25 mouse cellular contexts compared by ENCODE assay signal in genomic region chr16:23290171-23290570, GRCm38 (mm10).
DNase-seq lines count a peak whose midpoint lies in the region; ATAC-seq and TF ChIP-seq lines count a peak whose summit lies in the region.
"Had no signal": no experiment of that assay in that cellular context is flagged by ENCODE, and none has a peak within 500 bp of the region (broad histone marks: within the 10 kb centered on the region; RNA-seq: fewer than 3 reads in every experiment).

No protein-coding gene starts in this region.

- H3K79me2 ChIP-seq in liver, adult 2 months (ENCODE audit: control insufficient read depth, insufficient read depth, low read length): no peaks in the 10 kb centered on the region

- WGBS in liver, adult 2 months: 34% methylated on average over 9 of the region's 9 CpGs
- WGBS in liver, postnatal 0 days (ENCODE audit: insufficient replicate concordance): 55% methylated on average over 9 of the region's 9 CpGs

- peak overlapping the region; percentile 59 for H3K27ac ChIP-seq in liver, adult 2 months (replicated peaks; ENCODE audit: insufficient read depth, low read depth, low read length)
- H3K27ac ChIP-seq in liver, postnatal 0 days (ENCODE audit: low read depth): peak overlapping the region; percentile 78
- H3K27ac ChIP-seq: embryonic facial prominence, embryonic 15.5 days; forebrain, embryonic 12.5 days; heart, adult 2 months; heart, embryonic 15.5 days; neural tube, embryonic 15.5 days had no signal

- no peak for TF ChIP-seq CTCF in liver, adult 2 months (IDR thresholded peaks at IDR 0.05; ENCODE audit: low read depth, low read length)
- TF ChIP-seq CTCF in liver, postnatal 0 days (IDR thresholded peaks at IDR 0.05; ENCODE audit: low read depth): no peak

- H3K27me3 ChIP-seq in liver, adult 2 months (ENCODE audit: control insufficient read depth, insufficient read depth, low read length): no peaks in the 10 kb centered on the region
- H3K27me3 ChIP-seq in liver, postnatal 0 days (ENCODE audit: insufficient read depth, low read length): no peaks in the 10 kb centered on the region
- H3K27me3 ChIP-seq: embryonic facial prominence, embryonic 15.5 days; forebrain, embryonic 12.5 days; limb, embryonic 15.5 days; neural tube, embryonic 15.5 days had no signal

- peak; percentile 69 for TF ChIP-seq EP300 in liver, postnatal 0 days (IDR thresholded peaks at IDR 0.05; ENCODE audit: low read depth)

- TF ChIP-seq POLR2A in liver, adult 2 months (IDR thresholded peaks at IDR 0.05; ENCODE audit: extremely low read depth, insufficient read depth, low read length): no peak

- peak overlapping the region; percentile 62 for H3K4me2 ChIP-seq in liver, postnatal 0 days (ENCODE audit: low read depth, low read length)
- H3K4me2 ChIP-seq: embryonic facial prominence, embryonic 15.5 days; forebrain, embryonic 12.5 days; heart, embryonic 15.5 days; limb, embryonic 15.5 days; neural tube, embryonic 15.5 days had no signal

- H3K36me3 ChIP-seq in liver, adult 2 months (ENCODE audit: control insufficient read depth, insufficient read depth, low read length): no peaks in the 10 kb centered on the region
- no peaks in the 10 kb centered on the region for H3K36me3 ChIP-seq in liver, postnatal 0 days (replicated peaks; ENCODE audit: insufficient read depth, low read length)
- H3K36me3 ChIP-seq: embryonic facial prominence, embryonic 15.5 days; forebrain, embryonic 12.5 days; heart, embryonic 15.5 days; limb, embryonic 15.5 days; neural tube, embryonic 15.5 days had no signal

- ATAC-seq in liver, postnatal 0 days: peak; percentile 71
- ATAC-seq: hindbrain, embryonic 16.5 days had no signal

- H3K4me3 ChIP-seq in liver, adult 2 months (ENCODE audit: insufficient read depth, low read depth, low read length): no peak overlapping the region
- peak overlapping the region; percentile 39 for H3K4me3 ChIP-seq in liver, postnatal 0 days (ENCODE audit: low read depth, low read length)
- H3K4me3 ChIP-seq: embryonic facial prominence, embryonic 15.5 days; forebrain, embryonic 12.5 days; heart, adult 2 months; heart, embryonic 15.5 days; limb, embryonic 15.5 days; megakaryocyte, embryonic 14.5 days; neural tube, embryonic 15.5 days had no signal

- H3K4me1 ChIP-seq in liver, adult 2 months (ENCODE audit: control insufficient read depth, insufficient read depth, low read length): peaks cover 24% of the 10 kb centered on the region
- H3K4me1 ChIP-seq in liver, postnatal 0 days (ENCODE audit: insufficient read depth): peaks cover 3% of the 10 kb centered on the region; the same call in 1 of the 2 replicates
- H3K4me1 ChIP-seq: embryonic facial prominence, embryonic 15.5 days; forebrain, embryonic 12.5 days; heart, embryonic 15.5 days; megakaryocyte, embryonic 14.5 days had no signal

- DNase-seq in adrenal gland, adult 2 months: peak; percentile 76
- no peak for DNase-seq in adrenal gland, postnatal 10 days
- DNase-seq in liver, adult 2 months (ENCODE audit: extremely low read depth, low read depth, low spot score): peak; percentile 97
- no peak for DNase-seq in liver
- peak; percentile 47 for DNase-seq in induced T-regulatory cell, adult 2 months (ENCODE audit: low read depth)
- peak; percentile 42 for DNase-seq in liver, postnatal 0 days
- no peak for DNase-seq in right cerebral cortex, postnatal 4 days
- DNase-seq in thymus, postnatal 4 days: no peak
- DNase-seq: cerebellum, adult 11-12 months; cerebellum, postnatal 36 days; gastrocnemius, postnatal 10 days; heart, postnatal 4 days; kidney, adult 11 months; kidney, postnatal 25 days; lung, postnatal 14 days; midbrain, embryonic 14.5 days; thymus, postnatal 25 days had no signal

- H3K9ac ChIP-seq in liver, adult 2 months (ENCODE audit: low read depth, low read length): no peak overlapping the region; the same call in 1 of the 2 replicates
- no peak overlapping the region for H3K9ac ChIP-seq in liver, postnatal 0 days (replicated peaks)
- H3K9ac ChIP-seq: embryonic facial prominence, embryonic 15.5 days; forebrain, embryonic 12.5 days; heart, embryonic 15.5 days; limb, embryonic 15.5 days; neural tube, embryonic 15.5 days had no signal

- no peaks in the 10 kb centered on the region for H3K9me3 ChIP-seq in liver, postnatal 0 days (ENCODE audit: low read length)
- H3K9me3 ChIP-seq: embryonic facial prominence, embryonic 15.5 days; forebrain, embryonic 12.5 days; heart, embryonic 15.5 days; limb, embryonic 15.5 days; neural tube, embryonic 15.5 days had no signal

Comparison
In these comparisons a context has a peak if more than half of its experiments do, and no peak if none do; other contexts are left out.
1. DNase-seq: peak in adrenal gland, adult 2 months (single experiment), liver, adult 2 months (single experiment), induced T-regulatory cell, adult 2 months (single experiment) and liver, postnatal 0 days (single experiment); none in adrenal gland, postnatal 10 days (single experiment), liver (single experiment), right cerebral cortex, postnatal 4 days (single experiment) and thymus, postnatal 4 days (single experiment).